Mouse (Mus musculus) mouse embryonic stem cell (cell line): ENCODE data around the gene Olfr26.
"Not testable (repeated sequence)": the region's sequence is repeated elsewhere in the genome, so short reads cannot be mapped to it uniquely, and the experiment has no call there.

ENCODE experiments used
- in situ Hi-C, 2 experiments: fragments of 300-500 bp; cut with MboI; formaldehyde crosslinking; loops; 1 replicate in 1 of 2; 3 replicates in 1 of 2; pipeline ENCODE4 v1.14.3; 2019 to 2020; ENCODE audit warnings: low sequenced_read_pairs in 2 of 2, low pct_unique_long_range_greater_than_20kb in 1 of 2, mixed read lengths in 1 of 2; ENCODE audit not compliant: unreplicated experiment in 1 of 2

Gene Olfr26

GRCm38 (mm10) chr9:38854760-38855159 is at the start of gene Olfr26:
Gene Olfr26, plus strand, starts transcription at chr9:38855060.
- in situ Hi-C loops: no loop called here

- in situ Hi-C loops: no loop called here
Observed at GRCm38 (mm10) chr9:38805696-38806095, 49.2 kb upstream of the Olfr26 start.

- in situ Hi-C loops: no loop called here
Observed at GRCm38 (mm10) chr9:38814314-38814713, 40.5 kb upstream of the Olfr26 start, which contains the start of gene Olfr922. Gene Olfr922, plus strand, starts transcription at chr9:38814614.

GRCm38 (mm10) chr9:38815458-38815986 is 39.3 kb upstream of the Olfr26 start:
- in situ Hi-C loops: no loop called here

GRCm38 (mm10) chr9:38826245-38826644 is 28.6 kb upstream of the Olfr26 start, which contains the start of gene Olfr923:
Gene Olfr923, plus strand, starts transcription at chr9:38826545.
- in situ Hi-C loops: no loop called here

- in situ Hi-C loops: no loop called here
Observed at GRCm38 (mm10) chr9:38833027-38833426, 21.8 kb upstream of the Olfr26 start.

- in situ Hi-C loops: no loop called here
Observed at GRCm38 (mm10) chr9:38844149-38844548, 10.7 kb upstream of the Olfr26 start, which contains the start of gene Olfr924. Gene Olfr924, plus strand, starts transcription at chr9:38844449.

- in situ Hi-C loops: not testable (repeated sequence)
Observed at GRCm38 (mm10) chr9:38874880-38875279, 20.0 kb downstream of the Olfr26 start.

GRCm38 (mm10) chr9:38876826-38877225 is 22.0 kb downstream of the Olfr26 start, which contains the start of gene Olfr926:
Gene Olfr926, plus strand, starts transcription at chr9:38877126.
- in situ Hi-C loops: no loop called here
